Mouse (Mus musculus) ES-Bruce4 (cell line): ENCODE measurements around the gene Prss38. TPM values are rescaled to one million over a fixed set of nuclear protein-coding genes. Genes with fewer than 3 reads are reported as not detected.

ENCODE experiments used
- H3K27ac ChIP-seq: 2 replicates; pipeline ENCODE4 v1.5.1; 2012; ENCODE audit warnings: low read length, inconsistent platforms; ENCODE audit not compliant: insufficient read depth
- H3K27me3 ChIP-seq: 2 replicates; pipeline ENCODE4 v1.6.1; 2012; ENCODE audit warnings: mild to moderate bottlenecking, low read length, inconsistent platforms; ENCODE audit not compliant: control insufficient read depth, poor library complexity, insufficient read depth, severe bottlenecking
- H3K36me3 ChIP-seq: 2 replicates; pipeline ENCODE4 v1.6.1; 2012; ENCODE audit warnings: inconsistent platforms, mild to moderate bottlenecking, low read length, moderate library complexity; ENCODE audit not compliant: control insufficient read depth, poor library complexity, insufficient read depth, severe bottlenecking
- H3K4me1 ChIP-seq: one replicate; pipeline ENCODE4 v1.8.1; 2011; ENCODE audit warnings: low read length; ENCODE audit not compliant: control insufficient read depth, insufficient read depth
- H3K4me3 ChIP-seq: 2 replicates; pipeline ENCODE4 v1.5.1; 2011; ENCODE audit warnings: low read depth, mild to moderate bottlenecking, low read length
- H3K9ac ChIP-seq: 2 replicates; pipeline ENCODE4 v1.6.1; 2012; ENCODE audit warnings: low read depth, mild to moderate bottlenecking, inconsistent platforms; ENCODE audit not compliant: poor library complexity, severe bottlenecking
- H3K9me3 ChIP-seq: replicated peaks from 2 replicates; pipeline ENCODE4 v1.6.1; 2012; ENCODE audit warnings: mild to moderate bottlenecking, low read length, inconsistent platforms; ENCODE audit not compliant: control insufficient read depth, poor library complexity, insufficient read depth, severe bottlenecking
- CTCF ChIP-seq: IDR thresholded peaks from one replicate; pipeline ENCODE4 v1.8.1; 2011; ENCODE audit warnings: low read depth, low read length
- EP300 ChIP-seq: IDR thresholded peaks from 2 replicates; pipeline ENCODE4 v1.6.1; 2011; ENCODE audit warnings: low read depth, low read length; ENCODE audit not compliant: insufficient read depth
- POLR2A ChIP-seq: IDR thresholded peaks from one replicate; pipeline ENCODE4 v1.8.1; 2011; ENCODE audit warnings: low read length; ENCODE audit not compliant: insufficient read depth
- polyA plus RNA-seq: library from polyadenylated mRNA; stranded (reverse); fragments of >200 nt; gene quantifications from 2 replicates; pipeline ENCODE4 v1.2.4, GENCODE M21; 2011; ENCODE audit warnings: low read depth; ENCODE audit not compliant: missing spikeins, insufficient read depth, insufficient read length

Gene Prss38
- polyA plus RNA-seq, 1 experiment, result 0.48 TPM

DNA sequence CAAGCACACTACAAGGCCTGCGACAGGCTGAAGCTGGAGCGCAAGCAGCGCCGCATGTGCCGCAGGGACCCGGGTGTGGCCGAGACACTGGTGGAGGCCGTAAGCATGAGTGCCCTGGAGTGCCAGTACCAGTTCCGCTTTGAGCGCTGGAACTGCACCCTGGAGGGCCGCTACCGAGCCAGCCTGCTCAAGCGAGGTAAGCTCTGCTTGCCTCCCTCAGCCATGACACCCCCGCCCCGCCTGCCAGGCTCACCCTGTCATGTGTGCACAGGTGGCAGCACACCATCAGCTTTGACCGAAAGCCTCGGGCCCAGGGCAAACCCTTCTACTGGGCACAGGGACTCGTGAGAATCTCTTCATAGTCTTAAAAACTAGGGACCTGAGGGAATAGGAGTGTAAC is 47.8 kb downstream of the Prss38 start:
- Histone ChIP-seq H3K27ac (no peak overlapping the region), H3K36me3 (no peaks in the 10 kb centered on the region), H3K4me1 (no peaks in the 10 kb centered on the region), H3K9me3 (no peaks in the 10 kb centered on the region), H3K4me3 (peak overlapping the region; percentile 32), H3K9ac (no peak overlapping the region), H3K27me3 (no peaks in the 10 kb centered on the region)
- no peak for TF ChIP-seq POLR2A
- no peak for TF ChIP-seq CTCF
- TF ChIP-seq EP300, result no peak

DNA sequence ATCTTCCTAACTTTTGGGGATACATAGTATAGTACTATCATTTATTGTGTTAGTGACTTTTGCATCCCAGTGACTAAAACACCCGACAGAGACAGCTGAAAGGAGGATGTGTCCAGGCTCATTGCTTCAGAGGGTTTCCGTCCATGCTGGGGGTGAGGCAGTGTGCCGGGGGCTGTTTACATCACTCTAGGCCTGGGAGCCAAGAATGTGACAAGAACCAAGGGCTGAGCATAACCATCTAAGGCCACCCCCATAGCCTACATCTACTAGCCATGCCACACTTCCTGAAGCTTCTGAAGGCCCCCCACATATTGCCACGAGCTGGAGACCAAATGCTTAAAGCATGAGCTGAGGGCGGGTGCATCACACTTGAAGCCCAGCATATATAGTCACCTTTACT is 50.7 kb downstream of the Prss38 start:
- H3K4me1 ChIP-seq, result no peaks in the 10 kb centered on the region

DNA sequence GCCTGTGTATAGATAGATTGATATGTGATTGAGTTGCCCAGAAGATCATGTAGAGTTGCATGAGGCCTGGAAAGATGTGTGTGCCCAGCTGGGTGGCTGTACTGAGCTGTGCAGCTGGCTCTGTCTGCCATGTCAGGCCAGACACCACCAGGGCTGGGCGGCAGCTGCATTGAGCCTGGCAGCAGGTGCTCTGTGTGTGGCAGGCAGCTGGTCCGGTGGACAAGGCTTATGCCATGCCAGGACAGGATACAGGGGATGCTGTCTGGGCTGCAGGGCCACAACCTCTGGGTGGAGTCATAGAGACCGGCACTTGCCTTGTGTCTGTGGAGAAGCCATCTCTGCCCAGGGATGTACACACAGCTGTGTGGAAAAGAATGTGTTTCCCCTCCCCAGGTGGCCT is 52.5 kb downstream of the Prss38 start:
- Histone ChIP-seq H3K9me3 (no peaks in the 10 kb centered on the region), H3K27ac (no peak overlapping the region), H3K27me3 (no peaks in the 10 kb centered on the region), H3K4me1 (no peaks in the 10 kb centered on the region), H3K9ac (no peak overlapping the region), H3K4me3 (no peak overlapping the region), H3K36me3 (no peaks in the 10 kb centered on the region)
- TF ChIP-seq CTCF, result no peak
- no peak for TF ChIP-seq POLR2A
- no peak for TF ChIP-seq EP300

More for the DNA sequence above, 50.7 kb downstream of the Prss38 start:
- no peak for TF ChIP-seq POLR2A
- no peak for TF ChIP-seq CTCF
- TF ChIP-seq EP300, result no peak
- H3K36me3 ChIP-seq, result no peaks in the 10 kb centered on the region
- H3K9ac ChIP-seq, result no peak overlapping the region
- H3K27me3 ChIP-seq, result no peaks in the 10 kb centered on the region
- no peak overlapping the region for H3K4me3 ChIP-seq
- H3K27ac ChIP-seq, result no peak overlapping the region
- no peaks in the 10 kb centered on the region for H3K9me3 ChIP-seq

Other genes starting within 250 kb of the Prss38 start
- gene Obscn, start 239.3 kb downstream of the Prss38 start, polyA plus RNA-seq, result 0.35 and 1.3 TPM in 2 replicates
- gene Iba57, start 211.9 kb downstream of the Prss38 start, polyA plus RNA-seq, result 3.0 and 4.0 TPM in 2 replicates
- not detected in 2 replicates for gene Gjc2, start 192.4 kb downstream of the Prss38 start, polyA plus RNA-seq
- gene Guk1, start 183.4 kb downstream of the Prss38 start, polyA plus RNA-seq, result 54.0 and 54.9 TPM in 2 replicates
- 41.7 and 48.2 TPM in 2 replicates for gene Mrpl55, start 173.2 kb downstream of the Prss38 start, polyA plus RNA-seq
- 14.3 and 15.3 TPM in 2 replicates for gene 2310033P09Rik, start 167.3 kb downstream of the Prss38 start, polyA plus RNA-seq
- 375 and 376 TPM in 2 replicates for gene Arf1, start 147.4 kb downstream of the Prss38 start, polyA plus RNA-seq
- 0.36 and 0.64 TPM in 2 replicates for gene Wnt3a, start 84.9 kb downstream of the Prss38 start, polyA plus RNA-seq
- 6.5 and 6.8 TPM in 2 replicates for gene Wnt9a, start 68.7 kb downstream of the Prss38 start, polyA plus RNA-seq
- gene Jmjd4, start 74.4 kb upstream of the Prss38 start, polyA plus RNA-seq, result 12.6 and 13.7 TPM in 2 replicates
- gene Snap47, start 75.5 kb upstream of the Prss38 start, polyA plus RNA-seq, result 70.4 and 78.6 TPM in 2 replicates
- 7.5 and 9.4 TPM in 2 replicates for gene Zfp867, start 96.8 kb upstream of the Prss38 start, polyA plus RNA-seq
- 52.5 and 56.8 TPM in 2 replicates for gene Zkscan17, start 151.1 kb upstream of the Prss38 start, polyA plus RNA-seq
- gene Nlrp3, start 165.9 kb upstream of the Prss38 start, polyA plus RNA-seq, result 0.17 TPM in 1 of 2 replicates, not detected in the other
- not detected in 2 replicates for gene Olfr222, start 200.6 kb upstream of the Prss38 start, polyA plus RNA-seq
- not detected in 2 replicates for gene Olfr223, start 217.6 kb upstream of the Prss38 start, polyA plus RNA-seq